Mouse (Mus musculus) hindbrain, embryonic 12.5 days (tissue): ENCODE results near the gene Zic4. TPM values are rescaled to one million over a fixed set of nuclear protein-coding genes. Genes with fewer than 3 reads are reported as not detected.

Experiments
- polyA plus RNA-seq: library from polyadenylated mRNA; unstranded; fragments of >200 nt; fragmentation: Nextera tagmentation; extraction: Ambion mirVana; gene quantifications from 2 replicates; pipeline ENCODE4 v1.2.1, GENCODE M21; 2016

Zic4 gene
- polyA plus RNA-seq, 1 experiment from 2014 or later = 54.0 TPM

Other genes starting within 250 kb of the Zic4 start
- 17.0 and 17.9 TPM in 2 replicates for gene Zic1, start 3.4 kb downstream of the Zic4 start, polyA plus RNA-seq